Mouse (Mus musculus) thymus, postnatal 0 days (tissue): Measurements from ENCODE around the gene Txndc11. TPM values are rescaled to one million over a fixed set of nuclear protein-coding genes. Genes with fewer than 3 reads are reported as not detected.

Source experiments
- DNase-seq: peaks from one replicate; pipeline ENCODE4 v3.0.0-alpha.2; 2015; ENCODE audit warnings: low spot score
- polyA plus RNA-seq: library from polyadenylated mRNA; unstranded; fragments of >200 nt; fragmentation: Nextera tagmentation; extraction: Ambion mirVana; gene quantifications from 2 replicates; pipeline ENCODE4 v1.2.1, GENCODE M21; 2015

Txndc11 gene
- polyA plus RNA-seq, 1 experiment from 2014 or later: 27.2 TPM

DNA sequence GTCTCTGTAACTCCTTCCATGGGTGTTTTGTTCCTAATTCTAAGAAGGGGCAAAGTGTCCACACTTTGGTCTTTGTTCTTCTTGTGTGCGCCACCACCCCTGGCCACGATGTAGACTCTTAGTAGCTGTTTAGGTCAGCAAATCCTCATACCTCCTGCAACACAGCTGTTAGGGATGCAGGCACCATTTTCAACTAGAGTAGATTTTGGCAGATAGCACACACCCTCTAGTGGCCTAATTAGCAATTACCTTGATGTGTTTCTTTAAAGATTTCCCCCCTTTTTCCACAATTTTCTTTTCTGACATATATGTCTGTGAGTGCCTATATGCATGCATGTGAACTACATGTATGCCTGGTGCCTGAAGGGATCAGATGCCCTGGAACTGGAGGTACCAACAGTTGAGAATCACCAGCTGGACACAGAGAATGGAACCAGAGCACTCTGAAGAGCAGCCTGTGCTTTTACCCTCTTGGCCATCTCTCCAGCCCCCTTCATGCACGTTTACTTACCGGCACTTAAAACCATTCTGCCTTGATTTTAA is 25.2 kb downstream of the Txndc11 start:
- peak; percentile 29 for DNase-seq

DNA sequence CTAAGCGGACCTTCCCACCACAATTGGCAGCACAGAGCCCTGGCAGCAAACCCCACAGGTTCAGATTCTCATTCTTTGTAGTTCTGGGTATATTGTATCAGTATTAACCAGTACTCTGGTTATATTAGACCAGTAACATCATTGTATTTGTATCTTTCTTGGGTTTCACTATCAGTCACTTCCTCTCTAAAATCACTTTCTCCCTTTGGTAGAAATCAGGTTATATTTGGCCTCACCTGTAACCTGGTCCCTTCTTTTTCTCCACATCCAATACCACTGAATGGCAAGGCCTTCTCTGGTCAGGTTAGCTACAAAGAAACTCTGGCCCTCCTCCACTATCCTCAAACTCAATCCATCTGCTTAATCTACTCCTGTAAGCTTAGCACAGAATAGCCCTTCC is 29.5 kb downstream of the Txndc11 start:
- no peak for DNase-seq

DNA sequence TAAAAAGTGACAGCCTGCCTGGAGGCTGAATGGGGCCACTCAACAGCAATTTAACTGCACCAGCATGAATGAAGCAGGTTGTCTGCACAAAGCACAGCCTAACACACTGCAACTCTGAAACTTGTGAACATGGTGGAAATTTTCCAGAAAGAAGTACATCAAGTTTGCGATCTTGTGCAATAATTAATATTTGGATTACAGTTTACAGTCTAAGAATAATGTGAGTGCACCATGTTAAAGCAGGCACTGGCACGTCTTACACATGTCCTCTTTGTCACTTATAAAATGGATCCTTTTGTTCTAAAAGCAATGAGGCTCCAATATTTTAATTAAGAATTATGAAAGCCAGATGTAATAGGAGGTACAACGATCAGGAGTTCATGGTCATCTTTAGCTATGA is 37.1 kb downstream of the Txndc11 start:
- DNase-seq: no peak

DNA sequence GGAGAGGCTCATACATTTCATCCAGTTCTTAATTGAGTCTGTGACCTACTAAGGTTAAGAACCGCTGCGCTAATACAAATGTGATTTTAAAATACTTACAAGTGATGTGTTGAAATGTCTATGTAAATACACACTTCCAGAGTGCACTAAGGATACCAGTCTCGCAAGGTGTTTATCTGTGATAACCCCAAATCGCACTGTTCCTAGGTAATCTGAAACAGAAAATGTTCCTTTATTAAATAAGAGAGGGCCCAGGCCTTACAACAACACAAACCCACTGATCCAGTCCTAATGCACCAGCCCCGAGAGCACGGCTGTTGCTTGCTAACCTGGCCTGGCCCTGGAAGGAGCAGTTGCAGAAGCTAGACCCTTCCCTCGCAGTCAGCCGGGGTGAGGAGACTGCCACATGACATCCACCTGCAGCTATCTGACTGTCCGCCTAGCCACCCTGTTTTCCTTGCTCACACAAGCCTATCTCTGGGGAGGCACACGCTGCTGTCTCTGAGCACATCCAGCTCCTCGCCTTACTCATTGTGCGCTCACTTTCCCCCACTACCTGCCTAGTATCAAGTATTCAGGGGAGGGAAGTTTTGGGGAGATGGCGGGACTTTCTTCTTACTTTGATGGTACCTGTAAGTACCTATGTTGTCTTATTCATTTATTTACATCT is 40.6 kb downstream of the Txndc11 start:
- DNase-seq: no peak

DNA sequence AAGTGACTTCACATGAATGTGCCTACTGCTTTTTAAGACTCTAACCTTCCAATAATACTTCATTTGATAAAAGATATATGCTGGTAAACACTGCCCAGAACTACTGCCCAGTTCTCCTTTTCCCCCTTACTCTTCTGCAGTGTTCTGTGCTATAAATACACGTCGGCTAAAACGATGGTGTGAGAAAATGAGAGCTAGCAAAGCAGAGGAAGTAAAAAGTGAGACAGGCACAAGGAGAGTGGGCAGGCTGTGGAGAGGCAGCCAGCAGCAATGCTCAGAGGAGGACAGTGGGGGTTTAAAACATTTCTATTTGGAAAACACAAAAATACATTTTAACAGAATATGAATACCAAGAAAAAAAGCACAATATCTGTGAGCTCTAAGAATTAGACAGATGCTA is 41.9 kb downstream of the Txndc11 start:
- DNase-seq: no peak

DNA sequence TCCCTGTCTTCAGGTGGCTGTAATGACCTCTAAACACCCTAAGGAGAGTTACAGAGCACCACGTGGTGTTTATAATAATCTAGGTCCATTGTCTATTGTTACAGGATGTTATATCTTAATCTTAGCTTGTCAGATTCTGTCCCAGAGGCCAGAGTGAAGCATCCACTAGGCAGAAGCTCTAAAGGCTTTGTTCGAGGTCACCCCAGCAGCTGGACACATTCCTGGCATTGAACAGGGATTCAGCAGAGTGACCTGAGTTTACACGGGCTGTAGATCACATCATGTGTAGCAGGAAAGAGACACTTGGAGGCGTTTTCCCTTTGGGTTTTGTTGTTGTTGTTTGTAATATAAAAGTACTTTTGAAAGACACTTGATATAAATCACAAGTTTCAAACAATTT is 42.4 kb downstream of the Txndc11 start:
- no peak for DNase-seq

DNA sequence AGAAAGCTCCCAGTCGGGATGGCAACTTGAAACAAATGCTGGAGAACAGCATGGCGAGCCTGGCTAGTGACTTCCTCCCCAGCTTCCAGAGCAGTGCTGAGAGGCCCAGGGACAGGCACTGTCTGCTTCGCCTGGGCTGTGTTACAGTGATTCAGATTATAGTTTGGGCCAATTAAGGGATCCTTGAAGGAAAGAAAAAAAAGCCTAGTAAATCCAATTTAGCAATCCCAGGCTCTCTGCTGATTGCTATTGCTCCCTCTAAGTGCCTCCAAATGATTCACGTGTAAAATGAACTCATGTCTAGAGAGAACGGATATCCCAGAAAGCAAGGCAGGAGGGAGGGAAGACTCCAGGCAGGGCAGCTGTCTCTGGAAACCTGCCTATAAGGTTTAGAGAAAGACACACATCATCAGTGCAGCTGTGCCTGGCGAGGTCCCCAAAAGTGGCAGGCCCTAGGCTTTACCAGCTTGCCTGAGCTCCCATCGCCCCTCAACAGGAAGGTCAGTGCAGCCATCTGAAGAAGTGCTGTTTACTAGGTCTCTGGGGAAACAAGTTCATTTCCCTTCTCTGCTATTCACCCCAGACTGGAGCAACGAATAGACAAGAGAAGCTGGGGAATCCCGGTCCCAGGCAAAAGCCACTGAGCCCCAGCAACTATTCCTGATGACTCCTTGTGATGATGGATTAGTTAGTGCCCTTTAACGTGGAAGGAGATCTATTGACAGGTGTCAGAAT is 43.4 kb downstream of the Txndc11 start:
- no peak for DNase-seq

DNA sequence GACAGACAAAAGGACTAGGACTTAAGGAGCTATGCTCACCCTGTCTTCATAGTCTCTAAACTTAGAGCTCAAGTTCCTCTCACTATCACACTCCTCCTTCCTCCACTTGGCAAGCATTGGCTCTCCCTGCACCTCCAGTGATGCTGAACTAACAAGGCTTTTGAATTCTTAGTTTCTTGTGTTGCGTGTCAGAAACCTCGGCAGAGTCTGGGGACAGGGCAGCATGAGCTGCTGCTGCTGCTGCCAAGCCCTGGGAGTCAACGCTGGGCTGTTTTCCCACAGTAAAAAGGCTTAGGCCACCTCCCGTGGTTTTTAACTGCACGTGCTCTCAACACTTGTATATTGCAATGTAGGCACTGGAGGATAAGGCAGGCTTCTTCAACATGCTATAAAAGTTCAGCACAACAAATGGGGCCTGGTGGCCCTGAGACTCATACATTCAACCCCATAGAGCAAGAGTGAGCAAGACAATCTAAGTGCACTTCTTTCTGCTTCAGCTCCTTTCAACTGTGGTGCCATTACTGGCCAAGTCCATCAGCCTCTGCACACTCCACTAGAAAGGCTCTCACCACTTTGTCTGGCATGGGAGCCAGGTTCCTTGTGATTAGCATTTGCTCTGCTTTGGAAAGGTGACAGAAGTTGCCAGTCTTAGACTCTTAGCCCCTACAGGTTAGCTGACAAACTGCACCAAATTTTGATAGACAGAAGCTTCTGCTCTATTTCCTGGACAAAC is 47.4 kb downstream of the Txndc11 start:
- DNase-seq: no peak

DNA sequence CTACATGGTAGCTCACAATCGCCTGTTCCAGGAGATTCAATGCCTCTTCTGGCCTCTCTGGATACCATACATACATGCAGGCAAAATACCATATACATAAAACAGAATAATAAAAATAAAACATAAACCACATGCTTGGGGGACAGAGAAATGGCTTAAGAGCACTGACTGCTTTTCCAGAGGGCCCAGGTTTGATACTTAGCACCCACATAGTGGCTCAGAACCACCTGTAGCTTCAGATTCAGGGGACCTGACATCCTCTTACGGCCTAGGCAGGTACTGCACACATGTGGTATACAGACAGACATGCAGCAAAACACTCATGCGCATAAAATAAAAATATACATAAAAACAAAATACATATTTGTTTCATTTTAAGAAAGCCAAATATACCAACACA is 48.2 kb downstream of the Txndc11 start:
- no peak for DNase-seq

DNA sequence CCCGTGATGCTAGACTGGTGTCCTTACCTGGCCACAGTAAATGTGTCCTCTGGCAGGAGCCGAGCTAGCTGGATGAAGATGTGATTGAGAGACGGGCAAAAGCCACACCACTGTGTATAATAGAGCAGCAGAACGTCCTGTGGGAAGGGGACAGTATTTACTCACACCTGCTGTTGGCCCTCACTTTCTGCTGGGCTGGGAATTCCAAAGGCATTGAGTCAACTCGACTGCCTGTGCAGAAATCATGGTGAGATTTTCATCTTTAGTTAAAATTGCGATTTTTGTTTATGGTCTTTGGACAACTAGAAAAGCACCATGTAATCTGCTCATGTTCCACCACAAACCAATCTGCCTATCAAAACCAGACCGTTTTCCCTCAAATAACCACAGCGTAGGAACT is 50.3 kb downstream of the Txndc11 start:
- DNase-seq: no peak

DNA sequence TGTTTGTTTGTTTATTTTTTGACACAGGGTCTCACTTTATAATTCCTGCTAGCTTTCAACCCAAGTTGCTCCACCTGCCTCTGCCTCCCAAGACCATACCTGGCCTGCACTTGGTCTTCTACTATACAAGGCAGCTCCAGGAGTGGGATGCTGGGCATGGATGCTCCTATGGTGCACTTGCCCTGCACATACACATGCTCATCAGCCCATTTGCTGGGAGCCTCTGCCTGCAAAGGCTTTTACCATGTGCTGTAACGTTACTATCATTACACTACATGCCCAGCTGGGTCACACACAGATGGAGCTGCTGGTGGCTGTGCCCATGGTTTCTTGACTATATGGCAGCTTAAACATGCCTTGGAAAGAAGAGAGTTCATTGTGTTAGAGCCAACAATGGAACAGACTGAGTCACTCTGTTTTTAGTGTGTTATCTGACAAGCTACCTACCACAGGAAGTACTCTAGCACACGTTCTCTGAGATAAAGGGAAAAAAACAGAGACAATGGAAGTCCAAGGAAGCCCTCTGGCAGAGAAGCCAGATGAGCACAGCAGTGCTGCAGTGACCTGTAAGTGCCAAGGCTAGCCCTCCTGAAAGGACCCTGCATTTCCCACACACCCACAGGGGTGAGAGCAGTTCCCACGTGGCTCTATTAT is 56.1 kb downstream of the Txndc11 start:
- DNase-seq: no peak

DNA sequence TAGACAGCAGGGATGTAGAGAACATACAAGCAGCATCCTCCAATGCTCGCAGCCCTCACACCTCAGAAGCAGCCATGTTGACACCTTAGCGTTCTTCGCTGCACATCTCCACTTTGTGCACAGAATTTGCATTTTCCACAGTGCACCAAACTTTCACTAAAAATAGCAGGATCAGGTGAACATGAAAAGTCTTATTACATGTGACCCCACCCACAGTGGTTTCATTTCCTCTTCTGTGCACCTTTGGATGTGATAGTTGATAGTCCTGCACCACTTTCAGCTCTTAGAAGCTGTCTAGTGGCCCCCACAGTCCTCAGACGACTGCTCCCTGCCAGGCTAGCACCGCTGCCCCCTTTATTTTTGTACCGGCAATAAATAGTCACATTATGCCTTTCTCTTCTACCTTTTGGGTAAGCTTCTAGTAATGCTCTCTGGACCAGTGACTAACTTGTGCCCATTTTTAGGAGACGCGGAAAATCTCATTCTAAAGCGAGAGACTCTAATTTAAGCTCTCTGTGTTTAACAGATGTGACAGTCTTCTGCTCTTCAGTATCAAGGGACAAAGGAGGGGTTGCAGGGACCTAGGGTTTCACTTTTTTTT is 56.7 kb downstream of the Txndc11 start:
- DNase-seq: no peak

DNA sequence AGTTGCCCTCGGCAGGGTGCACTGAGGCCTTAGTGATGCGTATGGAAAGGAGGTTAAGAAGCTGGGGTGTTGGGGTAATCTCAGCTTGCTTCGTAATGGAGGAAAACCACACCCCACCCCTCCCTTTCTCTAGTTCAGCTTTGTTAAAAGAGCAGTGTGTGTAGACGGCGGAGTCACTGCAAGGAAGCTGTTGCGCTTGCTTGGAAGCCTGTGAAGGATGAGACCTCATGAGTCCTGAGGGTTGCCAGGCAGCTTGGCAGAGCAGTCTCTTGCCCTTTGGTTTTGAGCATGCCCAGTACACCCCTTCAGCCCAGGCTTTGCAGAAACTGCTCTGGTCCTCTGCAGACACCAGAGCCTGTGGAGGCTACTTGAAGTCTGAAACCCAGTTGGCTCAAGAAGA is 61.4 kb downstream of the Txndc11 start:
- peak; percentile 30 for DNase-seq

DNA sequence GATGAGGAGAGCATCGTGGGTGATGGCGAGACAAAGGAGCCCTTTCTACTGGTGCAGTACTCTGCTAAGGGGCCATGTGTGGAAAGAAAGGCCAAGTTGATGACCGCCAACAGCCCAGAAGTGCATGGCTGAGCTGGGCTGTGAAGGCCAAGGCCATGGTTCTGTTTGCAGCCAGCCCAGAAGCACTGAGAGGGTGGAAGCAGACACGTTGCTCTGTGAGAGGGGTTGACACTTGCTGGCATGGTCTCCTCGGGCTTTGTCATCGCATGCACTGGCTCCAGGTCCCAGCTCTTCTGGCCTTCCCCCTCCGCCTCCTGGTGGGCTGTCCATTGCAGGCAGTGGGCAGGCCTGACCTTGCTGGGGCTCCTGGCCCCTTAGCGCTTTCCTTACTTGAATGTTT is 62.0 kb downstream of the Txndc11 start:
- no peak for DNase-seq

DNA sequence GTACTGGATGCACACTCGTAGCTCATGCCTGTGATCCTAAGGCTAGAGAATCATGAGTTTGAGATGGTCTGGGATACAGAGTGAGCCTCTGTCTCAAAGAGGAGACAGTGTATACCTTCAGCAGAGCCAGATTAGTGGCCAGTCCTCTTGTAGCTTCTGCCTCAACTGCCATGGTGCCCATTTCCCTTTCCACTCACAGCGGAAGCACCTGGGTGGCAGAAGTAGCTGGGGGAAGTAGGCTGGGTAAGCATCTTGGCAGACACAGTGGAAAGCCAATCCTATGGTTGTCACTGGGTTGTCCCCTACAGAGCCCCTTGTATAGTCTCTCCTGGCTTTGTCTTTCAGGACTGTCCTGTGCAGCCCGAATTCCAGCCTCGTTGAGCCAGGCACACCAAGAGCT is 62.6 kb downstream of the Txndc11 start:
- DNase-seq: no peak

DNA sequence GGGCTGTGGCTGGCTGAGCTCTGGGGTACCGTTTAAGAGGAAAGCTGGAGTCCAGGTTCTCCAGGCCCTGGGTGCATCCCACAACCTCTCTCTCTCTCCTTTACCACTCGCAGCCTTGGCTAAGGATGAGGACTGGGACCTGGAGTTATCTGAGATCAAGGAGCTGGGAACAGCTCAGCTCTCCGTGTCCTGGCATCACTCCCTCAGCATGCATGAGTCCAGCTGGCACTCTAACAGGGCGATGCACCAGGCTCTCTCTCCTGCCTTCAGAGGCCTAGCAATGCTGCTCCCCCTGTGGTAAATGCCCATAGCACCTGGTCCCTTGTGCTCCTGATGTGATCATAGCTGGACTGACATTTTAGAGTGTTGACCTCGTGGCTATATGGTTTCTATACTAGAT is 63.3 kb downstream of the Txndc11 start:
- no peak for DNase-seq

DNA sequence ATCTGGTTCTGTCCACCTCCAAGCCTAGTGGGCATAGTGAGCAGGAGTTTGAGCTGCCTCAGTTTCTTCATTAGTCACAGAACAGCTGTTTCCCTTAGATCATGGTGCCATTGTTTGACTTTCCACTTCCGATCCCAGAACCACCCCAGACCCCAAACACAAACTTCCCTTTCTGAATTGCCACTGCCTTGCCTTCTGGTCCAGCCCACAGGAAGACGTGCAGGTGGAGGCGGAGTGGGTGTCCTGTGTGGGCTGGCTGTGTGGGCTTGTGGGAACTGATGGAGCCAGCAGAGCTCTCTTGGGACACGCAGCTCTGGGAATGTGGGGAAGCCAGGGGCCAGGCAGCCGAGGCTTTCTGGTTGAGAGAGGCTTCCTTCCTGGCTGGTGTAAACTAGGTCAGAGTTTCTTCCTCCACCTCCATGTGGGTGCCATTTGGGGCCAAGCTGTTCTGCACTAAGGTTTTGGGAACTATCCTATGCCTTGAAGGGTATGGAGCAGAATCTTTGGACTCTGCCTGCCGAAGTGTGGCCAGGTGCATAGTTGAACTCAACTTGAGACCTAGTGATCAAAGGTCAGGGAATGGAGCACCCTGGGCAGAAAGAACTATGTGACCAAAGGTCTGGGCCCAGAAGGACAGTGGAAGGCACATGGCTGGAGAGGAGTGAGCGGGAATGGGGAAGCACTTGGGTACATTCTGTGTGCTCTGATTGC is 64.6 kb downstream of the Txndc11 start:
- DNase-seq: no peak

DNA sequence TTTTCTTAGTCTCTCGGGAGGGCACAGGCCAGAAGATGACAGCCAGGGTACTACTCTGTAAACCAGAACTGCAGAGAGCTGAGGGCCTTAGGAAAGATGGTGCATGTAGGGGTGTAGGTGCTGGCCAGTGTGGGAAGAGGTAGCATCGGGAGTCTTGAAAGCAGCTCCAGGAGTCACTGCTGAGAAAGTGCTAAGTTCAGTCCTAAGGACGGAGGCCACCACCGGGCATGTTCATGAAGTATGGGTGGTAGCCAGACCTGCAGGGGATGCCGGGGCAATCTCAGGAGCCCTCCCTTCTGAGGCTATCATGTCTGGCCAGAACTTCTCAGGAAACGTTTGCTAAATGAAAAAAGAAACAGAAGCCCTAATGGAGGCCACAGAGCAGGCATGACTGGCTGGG is 65.2 kb downstream of the Txndc11 start:
- no peak for DNase-seq

DNA sequence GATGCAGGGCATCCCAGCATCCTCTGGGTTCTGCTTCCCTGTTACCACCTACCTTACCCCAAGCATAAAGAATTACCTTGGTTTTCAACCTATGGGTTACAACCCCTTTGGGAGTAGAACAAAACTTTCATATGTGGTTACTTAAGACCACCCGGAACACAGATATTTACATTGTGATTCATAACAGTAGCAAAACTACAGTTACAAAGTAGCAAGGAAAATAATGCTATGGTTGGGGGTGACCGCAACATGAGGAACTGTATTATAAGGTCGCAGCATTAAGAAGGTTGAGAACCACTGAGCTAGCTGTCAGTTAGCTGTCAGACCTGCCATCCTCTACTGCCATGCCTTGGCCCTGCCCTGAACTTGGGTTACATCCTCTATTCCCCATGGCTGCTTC is 65.8 kb downstream of the Txndc11 start:
- DNase-seq: no peak

DNA sequence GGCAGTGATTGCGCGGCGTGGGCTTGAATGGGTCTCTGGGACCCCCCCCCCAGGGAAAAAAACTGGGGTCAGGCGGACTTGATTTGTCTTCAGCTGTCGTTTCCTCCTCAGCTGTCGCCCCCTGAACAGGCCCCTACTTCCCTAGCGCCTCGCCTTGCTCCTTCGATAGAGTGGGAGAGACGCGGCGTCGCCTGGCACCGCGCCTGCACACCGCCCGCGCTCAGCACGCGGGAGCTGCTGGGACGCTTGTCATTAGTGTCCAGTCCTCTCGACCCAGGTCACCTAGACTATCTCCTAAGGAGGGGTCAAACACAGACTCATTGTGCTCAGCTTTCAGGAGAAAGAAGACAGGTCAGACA is 67.6 kb downstream of the Txndc11 start:
- DNase-seq: peak; percentile 54
